Mouse (Mus musculus) stomach, postnatal 0 days (tissue): ENCODE results near the gene Dirc2. TPM values are rescaled to one million over a fixed set of nuclear protein-coding genes. Genes with fewer than 3 reads are reported as not detected.

ENCODE experiments used
- ATAC-seq: fragments of 200-750 bp; cut with Nextera tagmentation; 2 replicates; pipeline ENCODE4 v1.8.0; 2017; ENCODE audit not compliant: low FRiP score, low TSS enrichment
- DNase-seq: peaks from one replicate; pipeline ENCODE4 v3.0.0-alpha.2; 2016; ENCODE audit warnings: low spot score
- H3K27ac ChIP-seq: fragments of 300-500 bp; sonication (generic); replicated peaks from 2 replicates; pipeline ENCODE4 v1.5.1; 2014; ENCODE audit warnings: mild to moderate bottlenecking, control low read depth
- H3K27me3 ChIP-seq: fragments of 300-500 bp; sonication (generic); 2 replicates; pipeline ENCODE4 v1.6.1; 2014; ENCODE audit warnings: low read length; ENCODE audit not compliant: control insufficient read depth, insufficient read depth
- H3K36me3 ChIP-seq: fragments of 300-500 bp; sonication (generic); 2 replicates; pipeline ENCODE4 v1.6.1; 2014; ENCODE audit warnings: low read length, mixed read lengths; ENCODE audit not compliant: control insufficient read depth, insufficient read depth
- H3K4me1 ChIP-seq: fragments of 300-500 bp; sonication (generic); replicated peaks from 2 replicates; pipeline ENCODE4 v1.6.1; 2014; ENCODE audit warnings: antibody characterized with exemption; ENCODE audit not compliant: control insufficient read depth, insufficient read depth
- H3K4me2 ChIP-seq: fragments of 300-500 bp; sonication (generic); replicated peaks from 2 replicates; pipeline ENCODE4 v1.6.1; 2014; ENCODE audit warnings: low read depth, mild to moderate bottlenecking, control low read depth, moderate library complexity
- H3K4me3 ChIP-seq: fragments of 300-500 bp; sonication (generic); 2 replicates; pipeline ENCODE4 v1.5.1; 2014; ENCODE audit warnings: low read depth, low read length, control low read depth
- H3K9ac ChIP-seq: fragments of 300-500 bp; sonication (generic); 2 replicates; pipeline ENCODE4 v1.6.1; 2014; ENCODE audit warnings: mild to moderate bottlenecking, low read length, control low read depth, mixed read lengths
- H3K9me3 ChIP-seq: fragments of 300-500 bp; sonication (generic); 2 replicates; pipeline ENCODE4 v1.6.1; 2016; ENCODE audit warnings: low read length; ENCODE audit not compliant: control insufficient read depth
- CTCF ChIP-seq: IDR thresholded peaks from 2 replicates; pipeline ENCODE4 v1.5.1; 2016; ENCODE audit warnings: antibody characterized with exemption, low read depth, mild to moderate bottlenecking, moderate library complexity
- EP300 ChIP-seq: optimal IDR thresholded peaks from 2 replicates; pipeline ENCODE3; 2016; ENCODE audit warnings: antibody characterized with exemption
- WGBS: fragments of 180-500 bp; shearing (Covaris S2); extraction: QIAGEN DNeasy Blood & Tissue Kit; methylation state at CpG from one replicate; pipeline ENCODE4 v1.1.7; 2014; 5-methylcytosine and 5-hydroxymethylcytosine counted together
- polyA plus RNA-seq: library from polyadenylated mRNA; unstranded; fragments of >200 nt; fragmentation: Nextera tagmentation; extraction: Ambion mirVana; gene quantifications from 2 replicates; pipeline ENCODE4 v1.2.1, GENCODE M21; 2015

Dirc2 gene
- polyA plus RNA-seq, 1 experiment from 2014 or later = 10.9 TPM

GRCm38 (mm10) chr16:35701823-35702222 lies 67.3 kb downstream of the Dirc2 start:
- no peak overlapping the region for H3K27ac ChIP-seq
- 61% methylated on average over 11 of the region's 11 CpGs for WGBS

GRCm38 (mm10) chr16:35696103-35696502 lies 73.1 kb downstream of the Dirc2 start:
- no peaks in the 10 kb centered on the region for H3K36me3 ChIP-seq
- H3K4me1 ChIP-seq = no peaks in the 10 kb centered on the region
- H3K4me2 ChIP-seq = no peak overlapping the region
- TF ChIP-seq EP300 (no peak), CTCF (no peak)
- H3K4me3 ChIP-seq = no peak overlapping the region
- ATAC-seq (no peak), DNase-seq (no peak)
- no peaks in the 10 kb centered on the region for H3K9me3 ChIP-seq
- 80% methylated on average over 2 of the region's 2 CpGs for WGBS
- H3K27ac ChIP-seq = no peak overlapping the region
- H3K9ac ChIP-seq = no peak overlapping the region
- no peaks in the 10 kb centered on the region for H3K27me3 ChIP-seq

More at GRCm38 (mm10) chr16:35701823-35702222, 67.3 kb downstream of the Dirc2 start:
- H3K4me1 ChIP-seq = no peaks in the 10 kb centered on the region
- H3K36me3 ChIP-seq = peaks cover 2% of the 10 kb centered on the region; the same call in 1 of the 2 replicates
- TF ChIP-seq CTCF (no peak), EP300 (no peak)
- DNase-seq = no peak
- no peak overlapping the region for H3K9ac ChIP-seq
- no peaks in the 10 kb centered on the region for H3K27me3 ChIP-seq
- H3K4me3 ChIP-seq = no peak overlapping the region
- no peak for ATAC-seq
- no peak overlapping the region for H3K4me2 ChIP-seq
- H3K9me3 ChIP-seq = no peaks in the 10 kb centered on the region

GRCm38 (mm10) chr16:35694250-35694846 lies 74.8 kb downstream of the Dirc2 start:
- no peak for TF ChIP-seq CTCF
- no peak for TF ChIP-seq EP300
- Histone ChIP-seq H3K4me2 (no peak overlapping the region), H3K27ac (no peak overlapping the region), H3K4me3 (no peak overlapping the region), H3K27me3 (no peaks in the 10 kb centered on the region), H3K9ac (no peak overlapping the region), H3K36me3 (no peaks in the 10 kb centered on the region), H3K9me3 (no peaks in the 10 kb centered on the region), H3K4me1 (no peaks in the 10 kb centered on the region)
- 94% methylated on average over 13 of the region's 13 CpGs for WGBS
- ATAC-seq (no peak), DNase-seq (no peak)

GRCm38 (mm10) chr16:35691606-35692005 lies 77.5 kb downstream of the Dirc2 start:
- Histone ChIP-seq H3K9me3 (no peaks in the 10 kb centered on the region), H3K36me3 (no peaks in the 10 kb centered on the region), H3K4me1 (no peaks in the 10 kb centered on the region), H3K4me3 (no peak overlapping the region), H3K27me3 (no peaks in the 10 kb centered on the region), H3K4me2 (no peak overlapping the region), H3K27ac (no peak overlapping the region), H3K9ac (no peak overlapping the region)
- no peak for DNase-seq
- WGBS = 85% methylated on average over 7 of the region's 7 CpGs
- TF ChIP-seq CTCF = no peak
- no peak for TF ChIP-seq EP300
- no peak for ATAC-seq

- 62% methylated on average over 7 of the region's 7 CpGs for WGBS
- TF ChIP-seq CTCF (no peak), EP300 (no peak)
Measured at GRCm38 (mm10) chr16:35686491-35686890, 82.7 kb downstream of the Dirc2 start.

GRCm38 (mm10) chr16:35685027-35685426 lies 84.1 kb downstream of the Dirc2 start:
- DNase-seq (no peak), ATAC-seq (no peak)
- WGBS = 74% methylated on average over 13 of the region's 13 CpGs
- no peak overlapping the region for H3K4me3 ChIP-seq
- no peaks in the 10 kb centered on the region for H3K27me3 ChIP-seq
- TF ChIP-seq CTCF (no peak), EP300 (no peak)
- H3K9ac ChIP-seq = no peak overlapping the region
- no peaks in the 10 kb centered on the region for H3K4me1 ChIP-seq
- no peaks in the 10 kb centered on the region for H3K36me3 ChIP-seq
- H3K4me2 ChIP-seq = no peak overlapping the region
- no peaks in the 10 kb centered on the region for H3K9me3 ChIP-seq
- no peak overlapping the region for H3K27ac ChIP-seq

More at GRCm38 (mm10) chr16:35686491-35686890, 82.7 kb downstream of the Dirc2 start:
- no peaks in the 10 kb centered on the region for H3K36me3 ChIP-seq
- DNase-seq (no peak), ATAC-seq (no peak)
- H3K9ac ChIP-seq = no peak overlapping the region
- H3K27me3 ChIP-seq = no peaks in the 10 kb centered on the region
- H3K27ac ChIP-seq = no peak overlapping the region
- no peak overlapping the region for H3K4me3 ChIP-seq
- no peaks in the 10 kb centered on the region for H3K9me3 ChIP-seq
- no peaks in the 10 kb centered on the region for H3K4me1 ChIP-seq
- no peak overlapping the region for H3K4me2 ChIP-seq
